Mouse (Mus musculus): ENCODE results near the gene Ccn6.

DNA sequence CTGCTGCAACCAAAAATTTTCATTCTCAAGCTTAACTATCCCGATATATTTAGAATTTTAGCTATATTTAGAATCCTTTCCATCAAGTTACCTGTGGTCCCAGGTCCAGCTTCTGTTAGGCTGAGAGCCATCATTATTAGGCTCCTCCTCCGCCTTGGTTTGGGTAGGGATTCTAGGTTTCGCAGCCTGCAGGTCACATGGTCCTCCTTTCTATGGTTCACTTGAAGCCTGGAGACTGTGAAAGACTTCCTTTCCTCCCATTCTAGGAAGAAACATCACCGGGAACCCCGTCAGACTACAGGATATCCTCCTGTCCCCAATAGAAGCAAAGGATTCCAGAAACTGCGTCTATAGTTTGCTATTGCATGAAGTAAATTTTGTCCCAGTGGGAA is 8.9 kb upstream of the Ccn6 start:
- TF ChIP-seq CTCF (IDR thresholded peaks at IDR 0.05; ENCODE audit: extremely low read depth, insufficient read depth, low read length) = no peak
- TF ChIP-seq POLR2A (IDR thresholded peaks at IDR 0.05; ENCODE audit: extremely low read depth, insufficient read depth, low read length) = no peak
